Mouse (Mus musculus) stomach, postnatal 0 days (tissue): ENCODE measurements around the gene Tprgl.

Experiments
- CTCF ChIP-seq: IDR thresholded peaks from 2 replicates; pipeline ENCODE4 v1.5.1; 2016; ENCODE audit warnings: antibody characterized with exemption, low read depth, mild to moderate bottlenecking, moderate library complexity
- EP300 ChIP-seq: optimal IDR thresholded peaks from 2 replicates; pipeline ENCODE3; 2016; ENCODE audit warnings: antibody characterized with exemption

- TF ChIP-seq CTCF (no peak), EP300 (no peak)
Observed at GRCm38 (mm10) chr4:154116421-154116820, 44.0 kb downstream of the Tprgl start.
